Mouse (Mus musculus) gastrocnemius, adult 2 months (tissue): Measurements from ENCODE around the gene Naa16. TPM values are rescaled to one million over a fixed set of nuclear protein-coding genes. Genes with fewer than 3 reads are reported as not detected.

ENCODE experiments used
- DNase-seq: peaks from one replicate; pipeline ENCODE4 v3.0.0; 2022
- H3K27ac ChIP-seq: fragments of 200-600 bp; 2 replicates; pipeline ENCODE4 v1.8.1; 2022; ENCODE audit warnings: mild to moderate bottlenecking
- H3K4me3 ChIP-seq: fragments of 200-600 bp; 2 replicates; pipeline ENCODE4 v1.8.1; 2022; ENCODE audit warnings: mild to moderate bottlenecking, moderate library complexity
- CTCF ChIP-seq: fragments of 200-600 bp; IDR thresholded peaks from 2 replicates; pipeline ENCODE4 v1.8.1; 2022; ENCODE audit warnings: antibody characterized with exemption, mild to moderate bottlenecking, moderate library complexity
- intact Hi-C: fragments of 180-260 bp; cut with DNase I; formaldehyde crosslinking; loops from one replicate; pipeline ENCODE4 v1.15.1; 2025
- total RNA-seq, 2 experiments: library from RNA; stranded (reverse); gene quantifications; 2 replicates each; pipeline ENCODE4 v1.2.3; 2021

Naa16 gene
- total RNA-seq, 2 experiments from 2014 or later, result 22.3 to 22.9 TPM

- intact Hi-C loops, result loop anchor here (2.0 to 5.0 kb wide), 2 partner anchors 119 to 177 kb away; no protein-coding TSS in a partner anchor
- peak within 1 kb of the TSS; percentile 88 for H3K27ac ChIP-seq
- TF ChIP-seq CTCF, result peak; percentile 94
- DNase-seq, result peak; percentile 95
- peak within 1 kb of the TSS; percentile 88 for H3K4me3 ChIP-seq
These were observed 89.1 kb downstream of the Naa16 start, which contains the start of gene Rgcc for GRCm38 (mm10) chr14:79301466-79301875. Gene Rgcc, minus strand, starts transcription at chr14:79301645.

GRCm38 (mm10) chr14:79300641-79301350, 89.8 kb downstream of the Naa16 start:
- peak; percentile 46 for DNase-seq

GRCm38 (mm10) chr14:79299796-79300195, 90.8 kb downstream of the Naa16 start:
- intact Hi-C loops, result loop anchor here (2.0 to 5.0 kb wide), 2 partner anchors 117 to 175 kb away; no protein-coding TSS in a partner anchor
- Histone ChIP-seq H3K4me3 (peak overlapping the region; percentile 88), H3K27ac (peak overlapping the region; percentile 88)
- no peak for TF ChIP-seq CTCF
- no peak for DNase-seq

More at GRCm38 (mm10) chr14:79300641-79301350, 89.8 kb downstream of the Naa16 start:
- H3K27ac ChIP-seq, result peak overlapping the region; percentile 88
- TF ChIP-seq CTCF, result no peak
- H3K4me3 ChIP-seq, result peak overlapping the region; percentile 88
- intact Hi-C loops, result loop anchor here (2.0 to 5.0 kb wide), 2 partner anchors 118 to 176 kb away; no protein-coding TSS in a partner anchor

GRCm38 (mm10) chr14:79299230-79299629, 91.3 kb downstream of the Naa16 start:
- intact Hi-C loops, result no loop called here
- Histone ChIP-seq H3K4me3 (peak overlapping the region; percentile 88), H3K27ac (peak overlapping the region; percentile 88)
- DNase-seq, result no peak
- TF ChIP-seq CTCF, result no peak

GRCm38 (mm10) chr14:79298314-79298992, 92.1 kb downstream of the Naa16 start:
- peak overlapping the region; percentile 88 for H3K27ac ChIP-seq
- intact Hi-C loops, result no loop called here
- peak overlapping the region; percentile 88 for H3K4me3 ChIP-seq

GRCm38 (mm10) chr14:79296836-79297235, 93.7 kb downstream of the Naa16 start:
- intact Hi-C loops, result no loop called here
- Histone ChIP-seq H3K27ac (peak overlapping the region; percentile 88), H3K4me3 (peak overlapping the region; percentile 88)
- DNase-seq, result no peak
- no peak for TF ChIP-seq CTCF

More at GRCm38 (mm10) chr14:79298314-79298992, 92.1 kb downstream of the Naa16 start:
- TF ChIP-seq CTCF, result no peak
- no peak for DNase-seq

- intact Hi-C loops, result no loop called here
- no peak for DNase-seq
- peak overlapping the region; percentile 88 for H3K4me3 ChIP-seq
- H3K27ac ChIP-seq, result peak overlapping the region; percentile 35; the same call in 1 of the 2 replicates
- TF ChIP-seq CTCF, result no peak
These were observed 94.4 kb downstream of the Naa16 start for GRCm38 (mm10) chr14:79296201-79296600.

GRCm38 (mm10) chr14:79295579-79295978, 95.0 kb downstream of the Naa16 start:
- no peak for DNase-seq
- H3K4me3 ChIP-seq, result peak overlapping the region; percentile 88
- no peak for TF ChIP-seq CTCF
- intact Hi-C loops, result no loop called here
- H3K27ac ChIP-seq, result peak overlapping the region; percentile 43

- peak overlapping the region; percentile 88 for H3K4me3 ChIP-seq
These were observed 95.6 kb downstream of the Naa16 start for GRCm38 (mm10) chr14:79294950-79295349.

GRCm38 (mm10) chr14:79294051-79294814, 96.3 kb downstream of the Naa16 start:
- intact Hi-C loops, result no loop called here
- Histone ChIP-seq H3K27ac (peak overlapping the region; percentile 55), H3K4me3 (peak overlapping the region; percentile 57)
- DNase-seq, result no peak
- TF ChIP-seq CTCF, result no peak

More at GRCm38 (mm10) chr14:79294950-79295349, 95.6 kb downstream of the Naa16 start:
- H3K27ac ChIP-seq, result peak overlapping the region; percentile 43
- intact Hi-C loops, result no loop called here
- no peak for TF ChIP-seq CTCF
- no peak for DNase-seq

GRCm38 (mm10) chr14:79293119-79293780, 97.3 kb downstream of the Naa16 start:
- intact Hi-C loops, result no loop called here
- Histone ChIP-seq H3K27ac (peak overlapping the region; percentile 55), H3K4me3 (peak overlapping the region; percentile 57)
- peak; percentile 44 for DNase-seq
- no peak for TF ChIP-seq CTCF

- intact Hi-C loops, result no loop called here
These were observed 98.9 kb downstream of the Naa16 start for GRCm38 (mm10) chr14:79291629-79292028.

More at GRCm38 (mm10) chr14:79291629-79292028, 98.9 kb downstream of the Naa16 start:
- Histone ChIP-seq H3K4me3 (no peak overlapping the region), H3K27ac (peak overlapping the region; percentile 24; the same call in 1 of the 2 replicates)
- no peak for DNase-seq
- no peak for TF ChIP-seq CTCF
